Mouse (Mus musculus) monocyte, adult 5-6 weeks (primary cell): Measurements from ENCODE around the gene Gna14. TPM values are rescaled to one million over a fixed set of nuclear protein-coding genes. Genes with fewer than 3 reads are reported as not detected.

ENCODE experiments used
- ATAC-seq: fragments of 153-309, 156-312 bp; replicated peaks from 2 replicates; pipeline ENCODE4 v1.8.0; 2017; ENCODE audit warnings: mild to moderate bottlenecking; ENCODE audit not compliant: low TSS enrichment, insufficient number of reproducible peaks, severe bottlenecking, poor library complexity, low FRiP score
- total RNA-seq: library from RNA; stranded (forward); fragments of 200-1000, 200-491, 200-594 nt; gene quantifications from 3 replicates; pipeline ENCODE4 v1.2.3, GENCODE M21; 2017

The Gna14 gene
- total RNA-seq, result 0.39 to 2.8 TPM in 2 of 3 replicates, not detected in the other

GRCm38 (mm10) chr19:16435531-16436231 lies at the start of gene Gna14:
Gene Gna14, plus strand, starts transcription at chr19:16435762.
- peak; percentile 49 for ATAC-seq

DNA sequence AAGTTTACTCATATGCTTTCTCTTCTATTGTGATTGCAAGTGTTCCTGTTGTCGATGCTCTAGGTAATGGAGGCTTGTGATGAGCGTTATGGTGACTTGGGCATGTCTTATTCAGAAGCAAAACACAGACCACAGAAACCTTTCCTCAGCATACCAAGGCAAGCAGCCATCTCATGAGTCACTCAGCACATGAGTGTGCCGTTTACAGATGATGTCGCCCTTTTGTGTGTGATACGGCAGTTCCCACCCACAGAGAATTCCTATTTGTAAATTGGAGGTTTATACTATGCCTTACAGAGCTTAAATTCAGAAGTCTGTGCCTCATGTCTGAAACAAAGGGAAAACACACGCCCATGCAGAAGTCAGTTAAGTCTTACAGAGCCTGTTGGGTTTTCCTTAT lies 49.0 kb upstream of the Gna14 start:
- no peak for ATAC-seq

- no peak for ATAC-seq
These were observed 45.3 kb upstream of the Gna14 start for GRCm38 (mm10) chr19:16390192-16390795.

DNA sequence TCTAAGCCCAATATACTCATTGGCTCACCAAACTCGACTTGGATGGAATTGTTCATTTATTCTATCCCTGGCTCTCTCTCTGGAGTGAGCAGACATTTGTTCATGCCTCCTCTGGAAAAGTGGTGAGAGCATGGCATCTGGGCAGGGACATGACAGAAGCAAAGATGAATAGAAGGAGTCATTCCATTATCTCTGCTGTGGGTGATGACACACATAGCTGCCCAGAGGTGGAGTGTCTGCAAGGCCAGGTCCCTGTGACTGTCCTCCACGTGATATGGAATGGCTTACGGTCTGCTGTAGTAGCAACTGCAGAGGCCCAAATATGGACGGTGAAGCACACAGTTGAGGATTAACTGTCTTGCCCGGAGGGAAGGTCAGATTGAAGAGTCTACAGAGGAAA lies 41.2 kb upstream of the Gna14 start:
- ATAC-seq, result no peak

DNA sequence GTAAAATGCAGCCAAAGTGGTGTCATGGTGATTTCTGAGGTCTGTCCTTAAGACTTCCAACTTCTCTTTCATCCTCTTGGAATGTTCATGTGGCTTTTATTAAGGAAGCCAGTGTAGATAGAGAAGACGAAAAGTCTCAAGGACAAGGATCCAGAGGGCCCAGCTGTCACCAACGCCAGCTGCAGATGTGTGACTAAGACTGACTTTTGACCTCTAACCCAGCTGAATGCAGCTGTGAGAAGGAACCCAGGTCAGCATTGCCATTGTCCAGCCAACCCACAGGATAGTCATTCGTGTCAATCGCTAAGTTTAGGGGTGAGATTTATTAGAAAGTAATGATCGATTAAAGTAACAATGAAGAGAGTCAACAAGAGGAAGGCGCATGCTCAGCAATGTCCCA lies 32.5 kb upstream of the Gna14 start:
- no peak for ATAC-seq

DNA sequence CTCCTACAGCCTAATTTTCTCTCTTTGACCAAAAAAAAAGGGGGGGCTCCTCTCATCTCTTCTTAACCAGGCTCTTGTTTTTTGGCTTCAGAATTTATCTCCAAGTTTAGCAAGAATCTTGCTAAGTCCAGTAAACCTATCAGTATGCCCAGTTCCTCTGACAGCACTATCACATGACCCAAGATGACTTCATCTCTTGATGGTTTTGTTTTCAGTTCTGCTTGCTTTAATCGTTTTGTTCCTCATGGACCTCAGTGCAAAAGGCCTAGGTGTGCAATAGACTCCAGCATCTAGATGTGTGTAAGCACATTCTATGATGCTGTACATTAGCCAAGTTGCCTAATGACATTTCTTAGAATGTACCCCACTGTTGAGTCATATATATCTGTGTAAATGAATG lies 27.8 kb upstream of the Gna14 start:
- ATAC-seq, result no peak; the same call in 1 of the 2 replicates

DNA sequence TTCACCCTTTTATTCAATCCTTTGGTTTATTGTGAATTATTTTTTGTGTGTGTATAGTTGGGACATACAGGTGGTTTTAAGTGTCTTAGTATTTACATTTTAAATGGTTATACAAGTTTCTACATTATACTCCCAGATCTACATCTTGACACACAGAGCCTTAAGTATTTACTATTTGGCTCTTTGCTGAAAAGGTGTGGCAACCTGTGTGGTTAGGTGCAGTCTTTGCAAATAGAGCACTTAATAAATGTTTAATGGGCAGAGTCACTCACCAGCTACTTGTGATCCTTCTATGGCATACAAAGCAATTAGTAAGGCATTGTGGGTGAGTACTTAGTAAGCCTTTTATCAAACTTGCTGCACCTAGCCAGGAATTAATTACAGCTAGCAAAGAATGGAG lies 24.3 kb upstream of the Gna14 start:
- ATAC-seq, result no peak

- no peak for ATAC-seq
These were observed 17.4 kb upstream of the Gna14 start for GRCm38 (mm10) chr19:16418086-16418663.

DNA sequence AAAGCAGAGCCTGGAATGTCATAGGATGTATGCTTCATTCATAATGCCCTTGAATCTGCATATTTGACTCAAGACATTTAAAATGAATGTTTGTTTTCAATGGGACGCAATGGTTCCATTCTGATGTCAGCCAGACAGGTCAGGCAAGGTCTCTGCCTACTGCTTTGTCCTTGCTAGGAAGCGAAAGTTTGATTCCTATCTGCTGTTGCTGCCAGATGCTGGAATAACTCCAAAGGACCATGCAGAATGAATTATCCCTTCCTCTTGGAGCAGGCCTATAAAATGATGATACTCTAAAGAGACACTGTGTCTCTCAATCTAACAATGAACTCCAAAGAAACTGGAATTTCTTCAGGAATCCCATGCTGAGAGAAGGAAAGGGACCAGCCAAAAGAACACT lies 10.0 kb upstream of the Gna14 start:
- no peak for ATAC-seq

GRCm38 (mm10) chr19:16431368-16431767 lies 4.2 kb upstream of the Gna14 start:
- no peak for ATAC-seq

DNA sequence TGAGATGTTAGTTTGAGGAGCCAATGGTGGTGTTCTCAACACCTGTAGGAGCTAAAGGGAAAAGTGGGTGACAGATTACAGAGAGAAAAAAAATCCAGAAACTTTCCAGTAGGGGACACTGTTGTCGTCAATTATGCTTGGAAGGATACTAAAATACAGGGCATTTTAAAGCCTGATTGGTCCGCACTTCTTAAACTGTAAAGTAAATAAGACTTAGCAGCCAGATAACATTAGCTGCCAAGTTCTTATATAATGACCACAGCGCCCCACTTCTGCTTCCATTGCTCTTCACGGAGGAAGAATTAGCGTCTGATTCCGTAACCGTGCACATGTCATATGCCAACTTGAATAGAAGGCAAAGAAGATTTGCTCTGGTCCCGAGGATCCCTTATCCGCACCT lies 683 bp upstream of the Gna14 start:
- ATAC-seq, result no peak

DNA sequence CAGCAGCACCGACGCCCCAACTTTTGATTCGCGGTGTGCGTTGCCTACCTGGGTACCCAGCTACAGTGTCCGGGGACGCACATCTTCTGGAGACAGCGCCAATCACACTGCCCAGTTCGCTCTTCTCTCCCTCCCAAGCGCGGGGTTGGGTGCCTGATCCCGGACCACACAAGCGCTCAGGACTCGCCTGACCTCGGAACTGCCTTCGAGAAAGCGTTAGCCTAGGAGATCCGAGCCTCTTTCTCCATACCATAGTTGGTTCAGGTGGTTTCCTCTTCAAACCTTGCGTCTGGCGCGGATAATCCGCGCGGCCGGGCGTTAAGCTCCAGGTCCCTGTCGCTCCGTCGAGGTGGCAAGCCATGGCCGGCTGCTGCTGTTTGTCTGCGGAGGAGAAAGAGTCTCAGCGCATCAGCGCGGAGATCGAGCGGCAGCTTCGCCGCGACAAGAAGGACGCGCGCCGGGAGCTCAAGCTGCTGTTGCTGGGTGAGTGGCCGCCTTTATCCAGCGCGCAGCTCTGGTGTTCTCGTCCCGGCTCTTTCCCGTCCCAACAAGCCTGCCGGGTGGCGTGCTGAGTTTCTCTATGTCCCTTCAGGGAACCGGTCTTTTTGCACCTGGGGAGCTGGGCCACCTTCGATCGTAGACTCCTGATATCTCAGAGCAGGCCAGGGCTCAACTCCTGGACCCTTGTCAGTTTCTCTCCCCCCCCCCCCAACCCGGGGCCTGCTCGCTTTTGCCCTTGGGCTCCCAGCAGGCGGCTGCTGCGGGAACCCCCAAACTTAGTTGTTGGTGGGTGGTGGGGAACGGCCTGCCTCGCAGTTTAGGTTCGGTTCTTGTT lies 990 bp downstream of the Gna14 start:
- no peak for ATAC-seq

- ATAC-seq, result no peak
These were observed 1.6 kb downstream of the Gna14 start for GRCm38 (mm10) chr19:16437170-16437483.

GRCm38 (mm10) chr19:16437906-16438305 lies 2.3 kb downstream of the Gna14 start:
- no peak for ATAC-seq

DNA sequence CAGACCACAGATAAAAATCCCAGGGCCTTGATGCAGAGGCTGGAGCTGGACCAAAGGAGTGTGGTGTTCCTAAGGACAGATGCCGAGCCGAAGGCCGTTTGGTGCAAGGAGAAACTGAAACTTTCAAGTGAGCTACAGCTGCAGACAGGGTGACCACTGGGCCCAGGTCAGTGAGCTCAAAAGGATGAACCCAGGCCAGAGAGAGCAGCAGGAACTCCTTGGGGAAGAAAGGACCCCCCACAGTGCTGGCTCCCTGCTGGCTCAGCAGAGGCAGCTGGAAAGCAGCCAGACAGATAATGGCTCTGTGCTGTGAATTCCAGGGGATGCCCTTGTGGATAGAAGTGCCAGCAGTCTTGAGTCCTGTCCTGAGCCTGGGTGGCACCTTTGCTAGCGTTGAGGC lies 3.7 kb downstream of the Gna14 start:
- no peak for ATAC-seq

DNA sequence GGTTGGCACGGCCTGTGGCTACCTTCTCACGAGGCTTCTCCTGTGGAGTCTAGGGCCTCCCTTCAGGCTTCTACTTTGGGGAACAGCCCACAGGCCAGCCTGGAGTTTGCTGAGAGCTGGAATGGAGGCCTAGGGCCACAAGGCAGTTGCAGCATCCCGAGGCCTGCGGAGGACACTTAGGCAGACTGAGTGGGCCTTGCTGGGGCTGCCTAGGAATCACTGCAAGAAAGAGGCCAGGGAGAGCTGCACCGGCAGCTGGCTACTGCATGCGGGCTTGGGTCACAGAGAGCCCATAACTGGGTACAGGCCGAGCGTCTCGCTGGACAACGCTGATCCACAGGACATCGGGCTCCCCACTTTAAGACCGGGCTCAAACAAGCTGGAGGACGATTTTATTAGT lies 4.3 kb downstream of the Gna14 start:
- no peak for ATAC-seq

DNA sequence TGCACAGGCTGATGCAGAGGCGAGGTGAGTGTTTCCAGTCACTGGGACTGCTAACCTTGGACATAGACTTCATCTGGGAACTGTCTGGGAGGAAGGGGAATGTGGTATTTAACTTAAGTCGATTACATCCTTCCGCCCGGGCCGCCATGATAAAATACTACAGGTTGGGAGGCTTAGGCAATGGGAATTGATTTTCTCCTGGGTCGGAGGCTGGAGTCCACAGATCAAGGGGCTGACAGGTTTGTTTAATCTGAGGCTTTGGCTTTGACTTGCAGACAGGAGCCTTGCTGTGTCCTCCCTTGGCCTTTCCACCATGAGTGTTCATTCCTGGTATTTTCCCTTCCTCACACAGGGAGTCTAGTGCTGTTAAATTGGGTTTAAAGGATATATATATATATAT lies 5.8 kb downstream of the Gna14 start:
- no peak for ATAC-seq

DNA sequence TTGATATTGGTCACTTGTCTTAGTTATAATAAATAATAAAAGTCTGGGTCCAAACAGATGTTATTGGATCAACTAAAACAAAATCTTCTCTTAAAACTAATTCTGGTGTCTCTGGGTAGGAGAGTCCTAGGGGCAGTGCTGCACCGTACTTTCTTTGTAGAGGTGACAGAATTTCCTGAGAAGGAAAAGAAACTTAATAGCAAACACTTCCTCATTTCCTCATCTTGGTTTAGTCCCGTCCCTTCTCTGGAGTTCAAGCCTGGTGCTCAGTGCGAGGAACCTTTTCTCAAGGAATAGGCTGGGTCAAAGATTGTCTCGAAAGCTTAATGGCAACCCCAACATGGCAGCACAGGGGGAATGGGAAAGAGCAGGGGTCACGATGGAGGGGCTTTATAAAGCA lies 7.8 kb downstream of the Gna14 start:
- ATAC-seq, result no peak

- no peak for ATAC-seq
These were observed 11.1 kb downstream of the Gna14 start for GRCm38 (mm10) chr19:16446612-16447011.
